Mouse (Mus musculus) liver, embryonic 12.5 days (tissue): ENCODE data around the gene Igf2r. TPM values are rescaled to one million over a fixed set of nuclear protein-coding genes. Genes with fewer than 3 reads are reported as not detected.

Source experiments
- ATAC-seq: fragments of 200-750 bp; cut with Nextera tagmentation; 2 replicates; pipeline ENCODE4 v1.8.0; 2017; ENCODE audit warnings: moderate number of reproducible peaks, mild to moderate bottlenecking, moderate library complexity
- H3K27ac ChIP-seq: fragments of 300-500 bp; sonication (generic); 2 replicates; pipeline ENCODE4 v1.5.1; 2016; ENCODE audit warnings: mild to moderate bottlenecking
- H3K27me3 ChIP-seq: fragments of 300-500 bp; sonication (generic); replicated peaks from 2 replicates; pipeline ENCODE4 v1.6.1; 2016; ENCODE audit warnings: mild to moderate bottlenecking, moderate library complexity
- H3K36me3 ChIP-seq: fragments of 300-500 bp; sonication (generic); 2 replicates; pipeline ENCODE4 v1.6.1; 2016; ENCODE audit warnings: mild to moderate bottlenecking, moderate library complexity
- H3K4me1 ChIP-seq: fragments of 300-500 bp; sonication (generic); 2 replicates; pipeline ENCODE4 v1.6.1; 2016
- H3K4me2 ChIP-seq: fragments of 300-500 bp; sonication (generic); 2 replicates; pipeline ENCODE4 v1.6.1; 2016; ENCODE audit warnings: mild to moderate bottlenecking, moderate library complexity
- H3K4me3 ChIP-seq: fragments of 300-500 bp; sonication (generic); 2 replicates; pipeline ENCODE4 v1.5.1; 2016; ENCODE audit warnings: mild to moderate bottlenecking, moderate library complexity
- H3K9ac ChIP-seq: fragments of 300-500 bp; sonication (generic); 2 replicates; pipeline ENCODE4 v1.6.1; 2016; ENCODE audit warnings: mild to moderate bottlenecking, moderate library complexity
- H3K9me3 ChIP-seq: fragments of 300-500 bp; sonication (generic); replicated peaks from 2 replicates; pipeline ENCODE4 v1.6.1; 2016; ENCODE audit warnings: mild to moderate bottlenecking, moderate library complexity
- WGBS: fragments of 180-500 bp; shearing (Covaris S2); methylation state at CpG from one replicate; pipeline ENCODE4 v1.1.7; 2016; ENCODE audit not compliant: insufficient replicate concordance; 5-methylcytosine and 5-hydroxymethylcytosine counted together
- polyA plus RNA-seq: library from polyadenylated mRNA; unstranded; fragments of >200 nt; fragmentation: Nextera tagmentation; extraction: Ambion mirVana; gene quantifications from 2 replicates; pipeline ENCODE4 v1.2.1, GENCODE M21; 2016

The Igf2r gene
- polyA plus RNA-seq, 1 experiment from 2014 or later = 24.7 TPM

DNA sequence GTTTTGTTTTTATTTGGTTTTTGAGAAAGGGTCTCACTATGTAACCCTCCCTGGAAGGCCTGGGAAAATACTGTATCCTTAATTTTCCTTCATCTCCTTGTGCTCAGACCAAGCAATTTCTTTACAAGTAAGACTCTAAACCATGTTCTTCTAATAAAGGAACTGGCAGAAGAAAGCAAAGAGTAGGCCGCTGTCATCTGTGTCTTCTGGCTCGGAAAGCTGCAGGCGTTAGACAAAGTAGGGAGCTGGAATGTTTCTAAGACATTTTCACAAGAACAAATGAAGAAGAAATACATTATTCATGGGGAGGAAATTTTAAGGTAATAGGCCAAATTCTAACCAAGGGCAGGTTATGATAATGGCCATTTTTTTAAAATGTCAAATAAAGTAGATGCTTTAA is 115.4 kb downstream of the Igf2r start:
- H3K4me3 ChIP-seq = no peak overlapping the region
- no peaks in the 10 kb centered on the region for H3K36me3 ChIP-seq
- ATAC-seq = no peak
- WGBS = 81% methylated on average over 3 of the region's 3 CpGs
- no peaks in the 10 kb centered on the region for H3K9me3 ChIP-seq
- no peaks in the 10 kb centered on the region for H3K4me1 ChIP-seq
- no peak overlapping the region for H3K4me2 ChIP-seq
- no peak overlapping the region for H3K27ac ChIP-seq
- H3K27me3 ChIP-seq = peaks cover 13% of the 10 kb centered on the region
- no peak overlapping the region for H3K9ac ChIP-seq

DNA sequence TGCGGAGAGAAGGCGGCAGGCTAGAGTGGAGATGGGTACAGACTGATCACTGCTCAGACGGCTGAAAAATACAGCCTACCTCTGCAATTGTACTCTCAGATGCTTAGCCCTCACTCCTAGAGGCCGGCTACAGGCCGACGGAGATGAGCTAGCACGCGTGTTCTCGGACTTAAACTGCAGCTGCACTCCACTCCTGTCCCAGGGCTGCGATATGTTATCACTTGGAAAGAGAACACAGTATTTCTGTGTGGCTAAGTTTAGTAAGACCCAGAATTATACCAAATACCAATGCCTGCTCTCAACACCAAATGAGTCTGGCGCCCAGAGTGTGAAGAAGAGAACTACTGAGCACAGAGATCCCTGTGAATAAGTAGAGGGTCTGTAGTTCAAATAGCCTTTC is 116.9 kb downstream of the Igf2r start:
- H3K4me3 ChIP-seq = no peak overlapping the region
- H3K27me3 ChIP-seq = peaks cover 20% of the 10 kb centered on the region
- no peak overlapping the region for H3K4me2 ChIP-seq
- 79% methylated on average over 11 of the region's 11 CpGs for WGBS
- H3K27ac ChIP-seq = no peak overlapping the region
- ATAC-seq = no peak
- H3K9me3 ChIP-seq = no peaks in the 10 kb centered on the region
- H3K36me3 ChIP-seq = no peaks in the 10 kb centered on the region
- H3K9ac ChIP-seq = no peak overlapping the region
- H3K4me1 ChIP-seq = no peaks in the 10 kb centered on the region

- H3K9me3 ChIP-seq = no peaks in the 10 kb centered on the region
- H3K4me1 ChIP-seq = no peaks in the 10 kb centered on the region
- H3K4me3 ChIP-seq = no peak overlapping the region
- peaks cover 15% of the 10 kb centered on the region; the same call in 1 of the 2 replicates for H3K27me3 ChIP-seq
- no peak for ATAC-seq
- no peak overlapping the region for H3K9ac ChIP-seq
- WGBS = 79% methylated on average over 5 of the region's 5 CpGs
- no peak overlapping the region for H3K27ac ChIP-seq
- no peaks in the 10 kb centered on the region for H3K36me3 ChIP-seq
- H3K4me2 ChIP-seq = no peak overlapping the region
These were observed 124.0 kb downstream of the Igf2r start for GRCm38 (mm10) chr17:12645461-12645860.

DNA sequence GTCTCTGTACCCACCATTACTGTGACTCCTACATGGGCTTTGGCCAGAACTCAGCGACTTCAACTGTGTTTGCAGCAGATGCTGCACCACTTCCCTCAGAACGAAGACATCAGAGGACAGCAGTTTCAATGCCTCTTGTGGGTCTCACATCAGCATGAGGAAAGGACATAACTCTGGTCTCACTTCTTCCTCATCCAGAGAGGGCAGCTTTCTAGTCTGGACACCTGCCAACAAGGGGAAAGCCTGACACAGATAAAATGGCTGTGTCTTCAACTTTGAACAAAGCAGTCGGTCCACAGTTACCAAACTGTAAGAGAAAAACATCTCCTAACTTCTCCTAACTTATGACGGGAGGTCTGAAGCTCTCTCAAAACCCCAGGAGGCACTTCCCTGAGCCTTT is 128.4 kb downstream of the Igf2r start:
- Histone ChIP-seq H3K4me2 (no peak overlapping the region), H3K27me3 (peaks cover 17% of the 10 kb centered on the region; the same call in 1 of the 2 replicates), H3K36me3 (no peaks in the 10 kb centered on the region), H3K4me1 (no peaks in the 10 kb centered on the region), H3K9me3 (peaks cover 4% of the 10 kb centered on the region; the same call in 1 of the 2 replicates), H3K27ac (no peak overlapping the region), H3K9ac (no peak overlapping the region), H3K4me3 (no peak overlapping the region)
- ATAC-seq = no peak
- 49% methylated on average over 4 of the region's 4 CpGs for WGBS

GRCm38 (mm10) chr17:12639585-12639984 is 129.9 kb downstream of the Igf2r start:
- no peaks in the 10 kb centered on the region for H3K4me1 ChIP-seq
- H3K4me2 ChIP-seq = no peak overlapping the region
- peaks cover 4% of the 10 kb centered on the region; the same call in 1 of the 2 replicates for H3K9me3 ChIP-seq
- no peak overlapping the region for H3K9ac ChIP-seq
- H3K4me3 ChIP-seq = no peak overlapping the region
- no peak for ATAC-seq
- peaks cover 21% of the 10 kb centered on the region; the same call in 1 of the 2 replicates for H3K27me3 ChIP-seq
- 76% methylated on average over 3 of the region's 3 CpGs for WGBS
- H3K36me3 ChIP-seq = no peaks in the 10 kb centered on the region
- no peak overlapping the region for H3K27ac ChIP-seq

GRCm38 (mm10) chr17:12634814-12635213 is 134.7 kb downstream of the Igf2r start:
- no peaks in the 10 kb centered on the region for H3K36me3 ChIP-seq
- H3K4me3 ChIP-seq = no peak overlapping the region
- ATAC-seq = no peak
- H3K9ac ChIP-seq = no peak overlapping the region
- H3K4me2 ChIP-seq = no peak overlapping the region
- 51% methylated on average over 4 of the region's 4 CpGs for WGBS
- H3K9me3 ChIP-seq = peaks cover 4% of the 10 kb centered on the region; the same call in 1 of the 2 replicates
- peaks cover 35% of the 10 kb centered on the region for H3K27me3 ChIP-seq
- no peaks in the 10 kb centered on the region for H3K4me1 ChIP-seq
- H3K27ac ChIP-seq = no peak overlapping the region

Other genes starting within 250 kb of the Igf2r start
- not detected in 2 replicates for gene Slc22a2, start 185.5 kb downstream of the Igf2r start, polyA plus RNA-seq
- gene Slc22a1, start 93.8 kb downstream of the Igf2r start, polyA plus RNA-seq = not detected in 2 replicates
- gene Mas1, start 98.5 kb upstream of the Igf2r start, polyA plus RNA-seq = 0.12 and 0.44 TPM in 2 replicates
- gene Mrgprh, start 106.4 kb upstream of the Igf2r start, polyA plus RNA-seq = not detected in 2 replicates
- gene Pnldc1, start 140.6 kb upstream of the Igf2r start, polyA plus RNA-seq = 0.72 and 1.5 TPM in 2 replicates
- 404 and 413 TPM in 2 replicates for gene Tcp1, start 146.0 kb upstream of the Igf2r start, polyA plus RNA-seq
- gene Mrpl18, start 146.7 kb upstream of the Igf2r start, polyA plus RNA-seq = 189 and 194 TPM in 2 replicates
- gene Acat3, start 170.9 kb upstream of the Igf2r start, polyA plus RNA-seq = 1.2 and 1.4 TPM in 2 replicates
- 99.2 and 103 TPM in 2 replicates for gene Acat2, start 191.1 kb upstream of the Igf2r start, polyA plus RNA-seq
- 60.6 and 64.4 TPM in 2 replicates for gene Wtap, start 224.5 kb upstream of the Igf2r start, polyA plus RNA-seq
- gene Sod2, start 237.2 kb upstream of the Igf2r start, polyA plus RNA-seq = 162 TPM in 2 replicates